Mouse (Mus musculus) cortical plate, adult 2 months (tissue): ENCODE measurements around the gene Kmt2b.

Source experiments
- CTCF ChIP-seq: fragments of 200-500 bp; IDR thresholded peaks from 2 replicates; pipeline ENCODE4 v1.5.1; 2011; ENCODE audit warnings: mild to moderate bottlenecking, control low read depth, low read length; ENCODE audit not compliant: insufficient read depth; ENCODE audit errors: extremely low read depth
- POLR2A ChIP-seq: fragments of 200-500 bp; IDR thresholded peaks from 2 replicates; pipeline ENCODE4 v1.6.1; 2011; ENCODE audit warnings: mild to moderate bottlenecking, low read length, control low read depth; ENCODE audit not compliant: insufficient read depth; ENCODE audit errors: extremely low read depth

GRCm38 (mm10) chr7:30591605-30591951, 3.1 kb upstream of the Kmt2b start:
- TF ChIP-seq CTCF: no peak
- TF ChIP-seq POLR2A: no peak
